Comparison of ENCODE assay signal across 8 mouse cellular contexts in genomic region chr13:80883649-80884376, GRCm38 (mm10). TPM values are rescaled to one million over a fixed set of nuclear protein-coding genes. Genes with fewer than 3 reads are reported as not detected.
DNase-seq lines count a peak whose midpoint lies in the region; ATAC-seq and TF ChIP-seq lines count a peak whose summit lies in the region.

No protein-coding gene starts in this region.

- H3K4me1 ChIP-seq in heart, adult 2 months (ENCODE audit: control insufficient read depth, insufficient read depth, low read length) = peaks cover 2% of the 10 kb centered on the region
- peaks cover 10% of the 10 kb centered on the region for H3K4me1 ChIP-seq in hindbrain, embryonic 14.5 days (replicated peaks; ENCODE audit: control insufficient read depth, insufficient read depth, low read length)
- H3K4me1 ChIP-seq in liver, embryonic 16.5 days (ENCODE audit: control insufficient read depth, low read depth, low read length) = peaks cover 5% of the 10 kb centered on the region
- 0 out of 2 replicates have a peak, but pooled peaks cover 2% of the 10 kb centered on the region for H3K4me1 ChIP-seq in stomach, embryonic 15.5 days

- peak overlapping the region; percentile 86 for H3K4me3 ChIP-seq in heart, adult 2 months
- H3K4me3 ChIP-seq in hindbrain, embryonic 14.5 days (replicated peaks; ENCODE audit: low read length) = peak overlapping the region; percentile 80
- peak overlapping the region; percentile 95 for H3K4me3 ChIP-seq in liver, embryonic 16.5 days (ENCODE audit: low read depth, low read length)
- H3K4me3 ChIP-seq in stomach, embryonic 15.5 days (replicated peaks) = peak overlapping the region; percentile 77

- intact Hi-C loops in heart, adult 2 months (cut with DNase I) = loop anchor here (2.0 to 5.0 kb wide), 6 partner anchors 57 to 898 kb away; partner anchors contain the start of genes Cetn3 and Lysmd3
- intact Hi-C loops in left cerebral cortex, postnatal 10 days (cut with DNase I) = loop anchor here (5.0 to 10.0 kb wide), 3 partner anchors 273 to 871 kb away; no protein-coding TSS in a partner anchor

- no peaks in the 10 kb centered on the region for H3K9me3 ChIP-seq in hindbrain, embryonic 14.5 days (ENCODE audit: control insufficient read depth, low read length)
- H3K9me3 ChIP-seq in liver, embryonic 16.5 days (replicated peaks; ENCODE audit: control insufficient read depth, low read length) = no peaks in the 10 kb centered on the region
- no peaks in the 10 kb centered on the region for H3K9me3 ChIP-seq in stomach, embryonic 15.5 days

- peaks cover 11% of the 10 kb centered on the region for H3K36me3 ChIP-seq in heart, adult 2 months (ENCODE audit: control insufficient read depth, insufficient read depth, low read length)
- H3K36me3 ChIP-seq in hindbrain, embryonic 14.5 days (replicated peaks; ENCODE audit: control insufficient read depth, insufficient read depth) = peaks cover 10% of the 10 kb centered on the region
- peaks cover 9% of the 10 kb centered on the region for H3K36me3 ChIP-seq in liver, embryonic 16.5 days (ENCODE audit: control insufficient read depth, insufficient read depth)
- H3K36me3 ChIP-seq in stomach, embryonic 15.5 days = 0 out of 2 replicates have a peak, but pooled peaks cover 1% of the 10 kb centered on the region

- H3K9ac ChIP-seq in heart, adult 2 months (ENCODE audit: low read depth, low read length) = peak overlapping the region; percentile 94
- peak overlapping the region; percentile 99 for H3K9ac ChIP-seq in hindbrain, embryonic 14.5 days
- peak overlapping the region; percentile 100 for H3K9ac ChIP-seq in liver, embryonic 16.5 days (ENCODE audit: low read depth, low read length)
- peak overlapping the region; percentile 96 for H3K9ac ChIP-seq in stomach, embryonic 15.5 days

- no peak for TF ChIP-seq POLR2A in heart, adult 2 months (IDR thresholded peaks at IDR 0.05; ENCODE audit: insufficient read depth, low read depth, low read length)

- WGBS in heart, adult 2 months = under 1% methylated on average over 23 of the region's 23 CpGs
- under 1% methylated on average over 23 of the region's 23 CpGs for WGBS in hindbrain, embryonic 14.5 days
- WGBS in liver, embryonic 16.5 days (ENCODE audit: insufficient replicate concordance) = under 1% methylated on average over 23 of the region's 23 CpGs
- under 1% methylated on average over 23 of the region's 23 CpGs for WGBS in stomach, embryonic 15.5 days

- peak overlapping the region; percentile 65 for H3K4me2 ChIP-seq in hindbrain, embryonic 14.5 days (replicated peaks)
- peak overlapping the region; percentile 75 for H3K4me2 ChIP-seq in liver, embryonic 16.5 days (ENCODE audit: low read depth, low read length)
- H3K4me2 ChIP-seq in stomach, embryonic 15.5 days = peak overlapping the region; percentile 57

- H3K27ac ChIP-seq in heart, adult 2 months = peak overlapping the region; percentile 97
- H3K27ac ChIP-seq in hindbrain, embryonic 14.5 days = peak overlapping the region; percentile 100
- H3K27ac ChIP-seq in liver, embryonic 16.5 days (ENCODE audit: low read length) = peak overlapping the region; percentile 100
- H3K27ac ChIP-seq in stomach, embryonic 15.5 days = peak overlapping the region; percentile 100

- no peaks in the 10 kb centered on the region for H3K79me2 ChIP-seq in heart, adult 2 months (replicated peaks; ENCODE audit: control insufficient read depth, insufficient read depth, low read length)

- no peak for DNase-seq in heart, adult 2 months
- DNase-seq in heart, adult 11 months = no peak
- peak; percentile 9 to 25 for DNase-seq in CD8-positive naive resting alpha-beta T cell, adult 2 months (ENCODE audit: low read depth in 2 of 2, low spot score in 2 of 2)
- DNase-seq in embryo, embryonic 11.5 days (ENCODE audit: low read depth, low spot score) = peak; percentile 39
- DNase-seq in hindbrain, embryonic 14.5 days (ENCODE audit: low spot score) = peak; percentile 69
- no peak for DNase-seq in left cerebral cortex, postnatal 10 days (ENCODE audit: extremely low spot score in 1 of 2, low spot score in 2 of 2)

- no peak for ATAC-seq in hindbrain, embryonic 14.5 days (ENCODE audit: low FRiP score)
- no peak for ATAC-seq in liver, embryonic 16.5 days (ENCODE audit: low read depth)
- no peak for ATAC-seq in stomach, embryonic 15.5 days (ENCODE audit: insufficient read depth, low FRiP score, low read depth)

- no peak for TF ChIP-seq EP300 in heart, adult 2 months (IDR thresholded peaks at IDR 0.05; ENCODE audit: insufficient read depth, low read depth, low read length)

- TF ChIP-seq CTCF in heart, adult 2 months (IDR thresholded peaks at IDR 0.05) = no peak

- no peaks in the 10 kb centered on the region; the same call in 1 of the 2 replicates for H3K27me3 ChIP-seq in heart, adult 2 months (ENCODE audit: control insufficient read depth, insufficient read depth, low read length)
- no peaks in the 10 kb centered on the region for H3K27me3 ChIP-seq in hindbrain, embryonic 14.5 days (ENCODE audit: control insufficient read depth, insufficient read depth, low read length)
- no peaks in the 10 kb centered on the region for H3K27me3 ChIP-seq in liver, embryonic 16.5 days (ENCODE audit: control insufficient read depth, insufficient read depth, low read depth, low read length)
- no peaks in the 10 kb centered on the region for H3K27me3 ChIP-seq in stomach, embryonic 15.5 days (replicated peaks)

RNA-seq across cellular contexts. Expression of gene Arrdc3, which starts 0.6 kb away (rescaled TPM):
- 10 to 100 TPM; 29.3 to 30.5 TPM for total RNA-seq in heart, adult 2 months (2021)
- polyA plus RNA-seq in heart, adult 2 months (2012; rRNA removed) = 25.8 and 48.4 TPM in 2 replicates
- polyA plus RNA-seq in hindbrain, embryonic 14.5 days (2014; fragmentation: Nextera tagmentation; extraction: Ambion mirVana) = 41.1 and 58.7 TPM in 2 replicates
- 17.4 and 19.2 TPM in 2 replicates for polyA plus RNA-seq in liver, embryonic 16.5 days (2015; fragmentation: Nextera tagmentation; extraction: Ambion mirVana)
- 45.7 and 56.6 TPM in 2 replicates for polyA plus RNA-seq in stomach, embryonic 15.5 days (2015; fragmentation: Nextera tagmentation; extraction: Ambion mirVana)
- total RNA-seq in left cerebral cortex, postnatal 10 days (2021) = 10 to 100 TPM; 28.1 to 30.4 TPM

Comparison
In these comparisons a context has a peak if more than half of its experiments do, and no peak if none do; other contexts are left out.
1. DNase-seq: peak in CD8-positive naive resting alpha-beta T cell, adult 2 months (2 of 2), embryo, embryonic 11.5 days (single experiment) and hindbrain, embryonic 14.5 days (single experiment); none in heart, adult 2 months (0 of 2), heart, adult 11 months (single experiment) and left cerebral cortex, postnatal 10 days (0 of 2).
2. Peak in every context shown above with its lines, with median percentiles within 50 percentile points of each other: H3K27ac ChIP-seq, H3K4me3 ChIP-seq, H3K9ac ChIP-seq and H3K4me2 ChIP-seq.